Mouse (Mus musculus): ENCODE measurements at regions not wholly inside any gene's neighbourhood (a gene's known extent, or its start where the extent isn't known, plus 50 kb on each side); places are given as distances from the start of the nearest gene placed in this dataset.
"Not testable (repeated sequence)": the region's sequence is repeated elsewhere in the genome, so short reads cannot be mapped to it uniquely, and the experiment has no call there.

- no peak for DNase-seq
Measured at GRCm38 (mm10) chr7:36210034-36210433, 407.2 kb upstream of the Zfp507 start.

- DNase-seq = no peak
Measured at GRCm38 (mm10) chr7:36207525-36208260, 404.9 kb upstream of the Zfp507 start.

- DNase-seq = no peak
Measured at GRCm38 (mm10) chr7:36198091-36198700, 395.4 kb upstream of the Zfp507 start.

- DNase-seq = no peak
Measured at GRCm38 (mm10) chr7:36196154-36196720, 393.4 kb upstream of the Zfp507 start.

- no peak for DNase-seq
Measured at GRCm38 (mm10) chr7:36192645-36193044, 389.8 kb upstream of the Zfp507 start.

- no peak for DNase-seq
Measured at GRCm38 (mm10) chr7:36177947-36178346, 375.1 kb upstream of the Zfp507 start.

- no peak for DNase-seq
Measured at GRCm38 (mm10) chr7:36175296-36175695, 372.5 kb upstream of the Zfp507 start.

- DNase-seq = not testable (repeated sequence)
Measured at GRCm38 (mm10) chr7:36172511-36172910, 369.7 kb upstream of the Zfp507 start.

GRCm38 (mm10) chr7:36157270-36157945, 354.6 kb upstream of the Zfp507 start:
- no peak for DNase-seq

GRCm38 (mm10) chr7:36156595-36156994, 353.8 kb upstream of the Zfp507 start:
- DNase-seq = no peak

- no peak for DNase-seq
Measured at GRCm38 (mm10) chr7:36155576-36155975, 352.8 kb upstream of the Zfp507 start.

GRCm38 (mm10) chr7:36155159-36155558, 352.4 kb upstream of the Zfp507 start:
- no peak for DNase-seq

- DNase-seq = no peak
Measured at GRCm38 (mm10) chr7:36150871-36151560, 348.2 kb upstream of the Zfp507 start.

GRCm38 (mm10) chr7:36136571-36136970, 333.8 kb upstream of the Zfp507 start:
- no peak for DNase-seq

GRCm38 (mm10) chr7:36134557-36134956, 331.8 kb upstream of the Zfp507 start:
- DNase-seq = no peak

- no peak for DNase-seq
Measured at GRCm38 (mm10) chr7:36133658-36134143, 330.9 kb upstream of the Zfp507 start.

GRCm38 (mm10) chr7:36133026-36133425, 330.2 kb upstream of the Zfp507 start:
- no peak for DNase-seq

- no peak for DNase-seq
Measured at GRCm38 (mm10) chr7:36132569-36132968, 329.8 kb upstream of the Zfp507 start.

- DNase-seq = no peak
Measured at GRCm38 (mm10) chr7:36097054-36097453, 294.3 kb upstream of the Zfp507 start.

GRCm38 (mm10) chr7:36095258-36096130, 292.7 kb upstream of the Zfp507 start:
- DNase-seq = no peak

GRCm38 (mm10) chr7:36091132-36091531, 288.3 kb upstream of the Zfp507 start:
- DNase-seq = no peak

Data from thymus, postnatal 4 days (tissue).